Mouse (Mus musculus): ENCODE results near the gene Ptbp3. TPM values are rescaled to one million over a fixed set of nuclear protein-coding genes. Genes with fewer than 3 reads are reported as not detected.

The Ptbp3 gene
- polyA plus RNA-seq, 1 experiment from 2014 or later = 46.4 TPM

- no peak for ATAC-seq (ENCODE audit: insufficient number of reproducible peaks, low FRiP score)
- Histone ChIP-seq H3K36me3 (no peaks in the 10 kb centered on the region), H3K4me1 (replicated peaks) (peaks cover 23% of the 10 kb centered on the region), H3K9me3 (replicated peaks) (no peaks in the 10 kb centered on the region), H3K4me2 (no peak overlapping the region), H3K9ac (no peak overlapping the region), H3K27ac (ENCODE audit: poor library complexity, severe bottlenecking) (no peak overlapping the region), H3K4me3 (no peak overlapping the region), H3K27me3 (replicated peaks) (no peaks in the 10 kb centered on the region)
- 86% methylated on average over 2 of the region's 2 CpGs for WGBS
Observed at GRCm38 (mm10) chr4:59465449-59465848, 83.7 kb downstream of the Ptbp3 start.

- no peaks in the 10 kb centered on the region for H3K9me3 ChIP-seq (replicated peaks)
- H3K36me3 ChIP-seq = no peaks in the 10 kb centered on the region
- no peak for ATAC-seq (ENCODE audit: insufficient number of reproducible peaks, low FRiP score)
- H3K9ac ChIP-seq = no peak overlapping the region
- H3K4me2 ChIP-seq = no peak overlapping the region
- H3K4me1 ChIP-seq (replicated peaks) = peaks cover 31% of the 10 kb centered on the region
- WGBS = 53% methylated on average over 6 of the region's 6 CpGs
- H3K4me3 ChIP-seq = no peak overlapping the region
- H3K27me3 ChIP-seq (replicated peaks) = no peaks in the 10 kb centered on the region
- no peak overlapping the region for H3K27ac ChIP-seq (ENCODE audit: poor library complexity, severe bottlenecking)
Observed at GRCm38 (mm10) chr4:59464661-59465060, 84.5 kb downstream of the Ptbp3 start.

- H3K4me2 ChIP-seq = no peak overlapping the region
Observed at GRCm38 (mm10) chr4:59462494-59462893, 86.7 kb downstream of the Ptbp3 start.

GRCm38 (mm10) chr4:59461116-59461727, 87.9 kb downstream of the Ptbp3 start:
- ATAC-seq (ENCODE audit: insufficient number of reproducible peaks, low FRiP score) = no peak
- Histone ChIP-seq H3K9ac (no peak overlapping the region), H3K27me3 (replicated peaks) (no peaks in the 10 kb centered on the region), H3K4me1 (replicated peaks) (peaks cover 41% of the 10 kb centered on the region), H3K4me3 (no peak overlapping the region), H3K27ac (ENCODE audit: poor library complexity, severe bottlenecking) (no peak overlapping the region), H3K9me3 (replicated peaks) (no peaks in the 10 kb centered on the region), H3K36me3 (no peaks in the 10 kb centered on the region), H3K4me2 (no peak overlapping the region)
- WGBS = 61% methylated on average over 11 of the region's 11 CpGs

More at GRCm38 (mm10) chr4:59462494-59462893, 86.7 kb downstream of the Ptbp3 start:
- H3K27ac ChIP-seq (ENCODE audit: poor library complexity, severe bottlenecking) = no peak overlapping the region
- no peak overlapping the region for H3K4me3 ChIP-seq
- no peaks in the 10 kb centered on the region for H3K9me3 ChIP-seq (replicated peaks)
- 80% methylated on average over 6 of the region's 6 CpGs for WGBS
- no peaks in the 10 kb centered on the region for H3K27me3 ChIP-seq (replicated peaks)
- H3K4me1 ChIP-seq (replicated peaks) = peaks cover 40% of the 10 kb centered on the region
- H3K9ac ChIP-seq = no peak overlapping the region
- H3K36me3 ChIP-seq = no peaks in the 10 kb centered on the region
- no peak for ATAC-seq (ENCODE audit: insufficient number of reproducible peaks, low FRiP score)

GRCm38 (mm10) chr4:59459216-59459955, 89.8 kb downstream of the Ptbp3 start:
- WGBS = 51% methylated on average over 13 of the region's 13 CpGs
- peaks cover 41% of the 10 kb centered on the region for H3K4me1 ChIP-seq (replicated peaks)
- peak overlapping the region; percentile 61 for H3K27ac ChIP-seq (ENCODE audit: poor library complexity, severe bottlenecking)
- H3K4me3 ChIP-seq = no peak overlapping the region
- no peak overlapping the region for H3K9ac ChIP-seq
- no peaks in the 10 kb centered on the region for H3K36me3 ChIP-seq
- ATAC-seq (ENCODE audit: insufficient number of reproducible peaks, low FRiP score) = peak; percentile 45; the same call in 1 of the 2 replicates
- no peak overlapping the region for H3K4me2 ChIP-seq
- no peaks in the 10 kb centered on the region for H3K27me3 ChIP-seq (replicated peaks)
- no peaks in the 10 kb centered on the region for H3K9me3 ChIP-seq (replicated peaks)

- Histone ChIP-seq H3K27me3 (replicated peaks) (no peaks in the 10 kb centered on the region), H3K4me1 (replicated peaks) (peaks cover 41% of the 10 kb centered on the region), H3K4me2 (no peak overlapping the region), H3K4me3 (no peak overlapping the region), H3K9ac (no peak overlapping the region), H3K36me3 (no peaks in the 10 kb centered on the region), H3K27ac (ENCODE audit: poor library complexity, severe bottlenecking) (no peak overlapping the region), H3K9me3 (replicated peaks) (no peaks in the 10 kb centered on the region)
- ATAC-seq (ENCODE audit: insufficient number of reproducible peaks, low FRiP score) = no peak
- WGBS = 45% methylated on average over 9 of the region's 9 CpGs
Observed at GRCm38 (mm10) chr4:59457941-59458340, 91.2 kb downstream of the Ptbp3 start.

GRCm38 (mm10) chr4:59457091-59457490, 92.1 kb downstream of the Ptbp3 start:
- peaks cover 36% of the 10 kb centered on the region for H3K4me1 ChIP-seq (replicated peaks)
- no peak overlapping the region for H3K4me2 ChIP-seq
- no peaks in the 10 kb centered on the region for H3K27me3 ChIP-seq (replicated peaks)
- no peak overlapping the region for H3K9ac ChIP-seq
- no peaks in the 10 kb centered on the region for H3K9me3 ChIP-seq (replicated peaks)
- no peak overlapping the region for H3K4me3 ChIP-seq
- no peak for ATAC-seq (ENCODE audit: insufficient number of reproducible peaks, low FRiP score)
- no peaks in the 10 kb centered on the region for H3K36me3 ChIP-seq
- H3K27ac ChIP-seq (ENCODE audit: poor library complexity, severe bottlenecking) = no peak overlapping the region
- 82% methylated on average over 5 of the region's 5 CpGs for WGBS

- H3K9me3 ChIP-seq (replicated peaks) = no peaks in the 10 kb centered on the region
- ATAC-seq (ENCODE audit: insufficient number of reproducible peaks, low FRiP score) = no peak
Observed at GRCm38 (mm10) chr4:59455465-59455864, 93.7 kb downstream of the Ptbp3 start.

GRCm38 (mm10) chr4:59454046-59454445, 95.1 kb downstream of the Ptbp3 start:
- H3K4me1 ChIP-seq (replicated peaks) = peaks cover 8% of the 10 kb centered on the region; the same call in 1 of the 2 replicates
- H3K9ac ChIP-seq = no peak overlapping the region
- ATAC-seq (ENCODE audit: insufficient number of reproducible peaks, low FRiP score) = no peak
- no peak overlapping the region for H3K4me3 ChIP-seq
- H3K4me2 ChIP-seq = no peak overlapping the region
- WGBS = 61% methylated on average over 3 of the region's 3 CpGs
- H3K36me3 ChIP-seq = no peaks in the 10 kb centered on the region
- no peak overlapping the region for H3K27ac ChIP-seq (ENCODE audit: poor library complexity, severe bottlenecking)
- no peaks in the 10 kb centered on the region for H3K27me3 ChIP-seq (replicated peaks)
- no peaks in the 10 kb centered on the region for H3K9me3 ChIP-seq (replicated peaks)

More at GRCm38 (mm10) chr4:59455465-59455864, 93.7 kb downstream of the Ptbp3 start:
- Histone ChIP-seq H3K36me3 (no peaks in the 10 kb centered on the region), H3K27ac (ENCODE audit: poor library complexity, severe bottlenecking) (no peak overlapping the region), H3K27me3 (replicated peaks) (no peaks in the 10 kb centered on the region), H3K4me1 (replicated peaks) (peaks cover 21% of the 10 kb centered on the region), H3K4me2 (no peak overlapping the region), H3K9ac (no peak overlapping the region), H3K4me3 (no peak overlapping the region)
- WGBS = 59% methylated on average over 2 of the region's 2 CpGs

- 0 out of 2 replicates have a peak, but pooled peaks cover under 1% of the 10 kb centered on the region for H3K4me1 ChIP-seq (replicated peaks)
- ATAC-seq (ENCODE audit: insufficient number of reproducible peaks, low FRiP score) = no peak
- no peak overlapping the region for H3K9ac ChIP-seq
- no peaks in the 10 kb centered on the region for H3K9me3 ChIP-seq (replicated peaks)
- no peak overlapping the region for H3K27ac ChIP-seq (ENCODE audit: poor library complexity, severe bottlenecking)
- 85% methylated on average over 8 of the region's 8 CpGs for WGBS
- no peaks in the 10 kb centered on the region for H3K36me3 ChIP-seq
- H3K4me2 ChIP-seq = no peak overlapping the region
- no peak overlapping the region for H3K4me3 ChIP-seq
- no peaks in the 10 kb centered on the region for H3K27me3 ChIP-seq (replicated peaks)
Observed at GRCm38 (mm10) chr4:59452503-59452933, 96.6 kb downstream of the Ptbp3 start.

- ATAC-seq (ENCODE audit: insufficient number of reproducible peaks, low FRiP score) = no peak
- no peak overlapping the region for H3K27ac ChIP-seq (ENCODE audit: poor library complexity, severe bottlenecking)
- no peak overlapping the region for H3K4me3 ChIP-seq
- 77% methylated on average over 3 of the region's 3 CpGs for WGBS
- no peak overlapping the region for H3K9ac ChIP-seq
- no peak overlapping the region for H3K4me2 ChIP-seq
- H3K4me1 ChIP-seq (replicated peaks) = 0 out of 2 replicates have a peak, but pooled peaks cover 3% of the 10 kb centered on the region
- no peaks in the 10 kb centered on the region for H3K36me3 ChIP-seq
- H3K27me3 ChIP-seq (replicated peaks) = no peaks in the 10 kb centered on the region
- no peaks in the 10 kb centered on the region for H3K9me3 ChIP-seq (replicated peaks)
Observed at GRCm38 (mm10) chr4:59450906-59451305, 98.3 kb downstream of the Ptbp3 start.

Data from heart, embryonic 12.5 days (tissue).